Mouse (Mus musculus) neural tube, embryonic 14.5 days (tissue): ENCODE results near the gene Zfp839. TPM values are rescaled to one million over a fixed set of nuclear protein-coding genes. Genes with fewer than 3 reads are reported as not detected.
A peak's percentile ranks its signal among the peaks of the same experiment; 100 is the strongest.
"Not testable (repeated sequence)": the region's sequence is repeated elsewhere in the genome, so short reads cannot be mapped to it uniquely, and the experiment has no call there.

Source experiments
- ATAC-seq: fragments of 200-750 bp; cut with Nextera tagmentation; 2 replicates; pipeline ENCODE4 v1.8.0; 2017; ENCODE audit warnings: low read depth, mild to moderate bottlenecking, moderate TSS enrichment, moderate library complexity
- H3K27ac ChIP-seq: fragments of 300-500 bp; sonication (generic); 2 replicates; pipeline ENCODE4 v1.5.1; 2014; ENCODE audit warnings: low read depth, mild to moderate bottlenecking, control low read depth, low read length, moderate library complexity, mixed read lengths
- H3K27me3 ChIP-seq: fragments of 300-500 bp; sonication (generic); 2 replicates; pipeline ENCODE4 v1.6.1; 2014; ENCODE audit warnings: low read length; ENCODE audit not compliant: control insufficient read depth, insufficient read depth
- H3K36me3 ChIP-seq: fragments of 300-500 bp; sonication (generic); 2 replicates; pipeline ENCODE4 v1.6.1; 2014; ENCODE audit warnings: low read length, mixed read lengths; ENCODE audit not compliant: control insufficient read depth, insufficient read depth
- H3K4me1 ChIP-seq: fragments of 300-500 bp; sonication (generic); 2 replicates; pipeline ENCODE4 v1.6.1; 2014; ENCODE audit warnings: low read length; ENCODE audit not compliant: control insufficient read depth, insufficient read depth
- H3K4me2 ChIP-seq: fragments of 300-500 bp; sonication (generic); 2 replicates; pipeline ENCODE4 v1.6.1; 2014; ENCODE audit warnings: mild to moderate bottlenecking, low read depth, low read length, control low read depth
- H3K4me3 ChIP-seq: fragments of 300-500 bp; sonication (generic); 2 replicates; pipeline ENCODE4 v1.5.1; 2014; ENCODE audit warnings: low read depth, low read length, control low read depth, mixed read lengths
- H3K9ac ChIP-seq: fragments of 300-500 bp; sonication (generic); replicated peaks from 2 replicates; pipeline ENCODE4 v1.6.1; 2014; ENCODE audit warnings: low read depth, mild to moderate bottlenecking, control low read depth, low read length, mixed read lengths
- H3K9me3 ChIP-seq: fragments of 300-500 bp; sonication (generic); 2 replicates; pipeline ENCODE4 v1.6.1; 2016; ENCODE audit warnings: low read length; ENCODE audit not compliant: control insufficient read depth
- WGBS: fragments of 180-500 bp; shearing (Covaris S2); extraction: QIAGEN DNeasy Blood & Tissue Kit; methylation state at CpG from one replicate; pipeline ENCODE4 v1.1.7; 2014; 5-methylcytosine and 5-hydroxymethylcytosine counted together
- polyA plus RNA-seq: library from polyadenylated mRNA; unstranded; fragments of >200 nt; fragmentation: Nextera tagmentation; extraction: Ambion mirVana; gene quantifications from 2 replicates; pipeline ENCODE4 v1.2.1, GENCODE M21; 2014

The Zfp839 gene
- polyA plus RNA-seq, 1 experiment from 2014 or later = 3.8 TPM

DNA sequence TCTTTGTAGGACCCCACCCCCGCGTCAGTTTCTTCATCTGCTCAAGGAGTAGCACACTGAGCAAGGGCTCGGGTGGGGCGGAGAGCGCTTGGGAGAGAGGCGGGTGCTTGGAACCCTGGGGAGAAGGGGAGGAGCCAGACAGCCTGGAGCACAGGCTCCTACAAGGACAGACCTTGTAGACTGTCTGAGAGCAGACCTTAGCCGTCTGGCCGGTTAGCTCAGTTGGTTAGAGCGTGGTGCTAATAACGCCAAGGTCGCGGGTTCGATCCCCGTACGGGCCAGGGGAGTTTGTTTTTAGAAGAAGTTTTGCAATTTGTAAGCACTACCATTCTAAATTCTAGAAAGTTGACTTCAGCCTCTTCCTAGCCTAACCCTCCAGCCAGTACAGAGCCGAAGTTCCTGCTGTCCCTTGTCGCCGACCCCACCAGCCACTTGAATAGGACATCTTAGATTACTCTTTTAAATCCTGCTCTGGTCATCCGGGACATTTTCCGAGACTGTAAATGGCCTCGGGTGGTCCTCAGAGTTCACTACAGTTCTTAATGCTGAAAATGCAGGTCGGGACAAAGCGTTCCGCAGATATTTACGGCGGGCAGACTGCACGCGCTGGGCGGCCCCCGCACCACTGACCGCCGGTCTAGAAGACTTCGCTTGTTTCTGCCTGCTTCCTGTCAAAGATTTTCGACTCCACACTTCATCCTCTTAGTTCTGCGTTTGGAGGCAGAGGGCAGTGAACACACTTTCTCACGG is 4.7 kb upstream of the Zfp839 start:
- Histone ChIP-seq H3K9ac (no peak overlapping the region), H3K27ac (no peak overlapping the region), H3K36me3 (no peaks in the 10 kb centered on the region), H3K4me3 (peak overlapping the region; percentile 26), H3K4me1 (peaks cover 7% of the 10 kb centered on the region; the same call in 1 of the 2 replicates), H3K9me3 (no peaks in the 10 kb centered on the region), H3K4me2 (peak overlapping the region; percentile 45), H3K27me3 (peaks cover 5% of the 10 kb centered on the region; the same call in 1 of the 2 replicates)
- ATAC-seq = peak; percentile 71
- under 1% methylated on average over 36 of the region's 36 CpGs for WGBS

DNA sequence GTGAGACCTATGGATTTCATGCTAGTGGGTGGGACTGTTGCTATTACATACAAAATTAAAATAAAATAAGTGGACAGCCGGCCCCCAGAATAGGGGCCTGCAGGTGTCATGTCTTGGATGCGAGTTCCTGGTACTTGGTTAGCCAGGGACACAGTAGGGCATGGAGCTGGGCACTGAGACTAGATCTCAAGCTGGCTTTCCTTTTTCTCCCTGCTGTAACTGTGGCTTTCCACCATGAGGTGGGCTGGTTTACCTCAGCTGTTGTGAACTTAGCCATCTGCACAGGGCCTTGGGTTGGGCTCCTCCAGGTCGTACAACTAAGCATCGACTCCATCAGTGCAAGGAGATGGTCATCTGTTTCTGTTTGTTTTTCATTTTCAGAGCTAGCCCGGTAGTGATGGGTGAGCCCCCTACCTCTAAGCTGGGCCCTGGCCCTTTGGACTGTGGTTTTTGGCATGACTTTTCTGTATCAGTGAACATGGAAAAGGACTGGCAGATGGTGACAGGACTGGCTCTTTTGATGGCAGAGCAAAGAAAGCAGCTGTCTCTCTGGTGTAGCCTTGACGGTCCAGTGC is 3.8 kb upstream of the Zfp839 start:
- Histone ChIP-seq H3K9ac (no peak overlapping the region), H3K4me2 (peak overlapping the region; percentile 45; the same call in 1 of the 2 replicates)
- WGBS = 66% methylated on average over 6 of the region's 6 CpGs

DNA sequence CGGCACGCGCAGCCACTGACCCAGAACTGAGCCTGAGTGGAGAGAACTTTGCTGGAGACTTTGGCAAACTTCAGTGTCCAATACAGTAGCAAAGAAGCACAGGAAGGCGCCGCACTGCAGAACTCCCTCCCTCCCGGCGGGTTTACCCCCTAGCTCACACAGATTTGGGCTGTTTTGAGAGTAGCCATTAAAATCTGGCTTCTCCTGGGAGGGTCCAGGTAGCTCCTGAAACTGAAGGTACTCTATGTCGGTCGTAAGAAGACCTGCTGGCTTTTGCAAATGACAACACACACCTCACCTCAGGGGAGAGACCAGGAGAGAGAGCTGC is 840 bp downstream of the Zfp839 start:
- no peak for ATAC-seq
- Histone ChIP-seq H3K27me3 (peaks cover 3% of the 10 kb centered on the region; the same call in 1 of the 2 replicates), H3K27ac (peak overlapping the region; percentile 60), H3K9ac (peak overlapping the region; percentile 90), H3K4me2 (peak overlapping the region; percentile 79), H3K36me3 (0 out of 2 replicates have a peak, but pooled peaks cover 5% of the 10 kb centered on the region), H3K9me3 (no peaks in the 10 kb centered on the region), H3K4me1 (peaks cover 7% of the 10 kb centered on the region), H3K4me3 (peak overlapping the region; percentile 77)
- 23% methylated on average over 9 of the region's 9 CpGs for WGBS

More for the DNA sequence above, 3.8 kb upstream of the Zfp839 start:
- ATAC-seq = no peak
- no peaks in the 10 kb centered on the region for H3K36me3 ChIP-seq
- no peak overlapping the region for H3K27ac ChIP-seq
- H3K9me3 ChIP-seq = no peaks in the 10 kb centered on the region
- peaks cover 5% of the 10 kb centered on the region; the same call in 1 of the 2 replicates for H3K27me3 ChIP-seq
- H3K4me1 ChIP-seq = peaks cover 13% of the 10 kb centered on the region
- peak overlapping the region; percentile 26; the same call in 1 of the 2 replicates for H3K4me3 ChIP-seq

DNA sequence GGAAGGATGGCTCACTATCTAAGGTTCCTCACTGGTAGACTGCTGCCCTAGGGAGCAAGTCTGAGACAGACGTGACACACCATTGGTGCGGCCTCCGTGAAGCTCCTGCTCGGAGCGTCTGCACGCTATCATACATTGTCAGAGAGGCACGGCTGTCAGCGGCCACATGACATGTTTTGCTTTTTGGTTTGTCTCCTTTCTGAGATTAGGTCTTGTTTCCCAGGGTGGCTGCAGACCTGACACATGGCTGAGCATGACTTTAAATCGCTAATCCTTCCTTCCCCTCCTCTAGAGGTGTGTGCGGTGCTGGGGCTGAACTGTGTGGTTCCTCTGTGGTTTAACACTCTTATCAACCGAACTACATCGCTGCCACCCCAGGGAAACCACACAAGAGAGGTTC is 1.4 kb downstream of the Zfp839 start:
- H3K27ac ChIP-seq = no peak overlapping the region
- H3K27me3 ChIP-seq = no peaks in the 10 kb centered on the region
- no peaks in the 10 kb centered on the region for H3K9me3 ChIP-seq
- no peak overlapping the region for H3K9ac ChIP-seq
- peaks cover 6% of the 10 kb centered on the region for H3K4me1 ChIP-seq
- no peak overlapping the region for H3K4me3 ChIP-seq
- H3K36me3 ChIP-seq = 0 out of 2 replicates have a peak, but pooled peaks cover 9% of the 10 kb centered on the region
- no peak for ATAC-seq
- H3K4me2 ChIP-seq = 0 out of 2 replicates have a peak overlapping the region, but pooled peaks have one; percentile 79
- WGBS = 88% methylated on average over 12 of the region's 12 CpGs

DNA sequence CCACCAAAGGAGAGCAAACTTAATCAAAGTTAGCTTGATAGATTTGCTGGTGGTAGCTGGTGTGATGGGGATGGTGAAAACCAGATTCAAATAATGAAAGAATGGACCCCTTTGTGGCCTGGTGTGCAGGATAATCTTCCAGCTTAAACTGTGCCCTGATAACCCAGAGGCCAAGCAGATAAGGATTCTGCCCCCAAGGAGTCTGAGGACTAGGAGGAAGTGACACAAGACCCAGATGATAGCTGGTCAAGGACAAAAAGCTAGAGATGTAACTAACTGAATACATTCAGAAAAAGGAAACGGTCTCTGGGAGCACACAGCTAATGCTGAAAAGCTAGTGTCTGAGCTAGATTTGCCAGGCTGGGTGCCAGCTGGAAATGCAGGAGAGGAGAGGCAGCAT is 1.9 kb downstream of the Zfp839 start:
- 100% methylated on average over 1 of the region's 1 CpGs for WGBS
- Histone ChIP-seq H3K9ac (no peak overlapping the region), H3K36me3 (0 out of 2 replicates have a peak, but pooled peaks cover 9% of the 10 kb centered on the region), H3K4me3 (no peak overlapping the region), H3K4me2 (no peak overlapping the region), H3K27ac (no peak overlapping the region), H3K9me3 (no peaks in the 10 kb centered on the region), H3K27me3 (no peaks in the 10 kb centered on the region), H3K4me1 (peaks cover 6% of the 10 kb centered on the region)
- no peak for ATAC-seq

DNA sequence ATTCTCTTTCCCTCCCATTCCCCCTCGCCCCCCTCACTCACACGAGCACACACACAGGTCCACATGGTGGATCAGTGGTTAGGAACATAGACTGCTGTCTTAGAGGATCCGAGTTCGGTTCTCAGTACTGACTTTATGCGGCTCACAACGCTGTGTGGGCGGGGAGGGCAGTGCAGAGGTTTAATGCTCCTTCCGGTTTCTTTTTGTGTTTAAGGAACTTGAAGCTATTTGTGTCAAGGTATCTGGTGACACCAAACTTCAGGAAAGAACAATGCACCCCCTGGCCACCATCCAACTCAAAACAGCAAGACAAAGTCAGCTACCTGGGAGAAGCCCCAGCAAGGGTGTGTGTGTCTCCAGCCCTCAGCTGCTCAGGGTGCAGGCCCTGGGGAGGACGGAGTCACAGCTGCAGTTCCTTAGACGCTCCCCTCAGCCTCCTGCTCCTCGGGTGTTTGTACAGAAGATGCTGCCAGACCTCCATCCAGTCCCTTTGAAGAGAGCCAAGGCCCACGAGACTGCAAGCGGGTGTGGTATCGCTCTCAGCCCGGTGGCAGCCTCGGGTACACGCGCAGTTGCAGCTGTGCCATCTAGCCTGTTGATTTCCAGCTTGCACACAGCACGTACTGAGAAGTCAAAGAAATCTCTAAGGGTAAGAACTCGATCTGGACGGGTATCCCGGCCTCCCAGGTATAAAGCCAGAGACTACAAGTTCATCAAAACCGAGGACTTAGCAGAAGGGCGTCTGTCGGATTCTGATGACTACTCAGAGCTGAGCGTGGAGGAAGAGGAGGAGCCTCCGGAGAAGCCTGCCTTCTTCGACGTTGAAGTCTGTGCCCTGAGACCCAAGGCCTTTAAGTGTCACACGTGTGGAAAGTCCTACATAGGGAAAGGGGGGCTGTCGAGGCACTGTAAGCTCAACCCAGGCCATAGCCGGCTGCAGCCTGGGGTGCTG is 5.0 kb downstream of the Zfp839 start:
- peaks cover 6% of the 10 kb centered on the region for H3K4me1 ChIP-seq
- WGBS = 89% methylated on average over 32 of the region's 32 CpGs
- no peak overlapping the region for H3K4me3 ChIP-seq
- no peaks in the 10 kb centered on the region for H3K9me3 ChIP-seq
- no peak for ATAC-seq
- H3K9ac ChIP-seq = no peak overlapping the region
- H3K27me3 ChIP-seq = no peaks in the 10 kb centered on the region
- H3K27ac ChIP-seq = no peak overlapping the region
- H3K4me2 ChIP-seq = no peak overlapping the region
- H3K36me3 ChIP-seq = 0 out of 2 replicates have a peak, but pooled peaks cover 9% of the 10 kb centered on the region

DNA sequence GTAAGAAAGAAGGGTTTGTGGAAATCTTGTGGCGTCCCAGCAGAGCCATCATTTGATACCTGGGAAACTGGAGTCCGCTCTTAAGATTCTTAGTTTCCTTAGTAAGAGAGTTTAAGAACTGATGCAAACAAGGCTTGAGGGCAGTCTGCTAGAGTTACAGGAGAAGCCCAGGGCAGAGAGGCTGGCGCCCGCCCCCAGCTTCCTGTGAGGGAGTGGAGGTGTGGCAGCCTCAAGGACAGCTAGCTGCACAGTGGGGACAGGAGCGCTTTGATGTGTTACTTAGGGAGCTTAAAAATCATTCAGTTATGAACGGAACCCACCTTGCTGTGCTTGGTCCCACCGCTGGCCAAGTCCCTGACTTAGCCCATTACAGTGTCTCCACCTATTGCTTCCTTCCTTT is 7.1 kb downstream of the Zfp839 start:
- WGBS = 92% methylated on average over 7 of the region's 7 CpGs
- Histone ChIP-seq H3K9ac (no peak overlapping the region), H3K9me3 (no peaks in the 10 kb centered on the region), H3K4me1 (no peaks in the 10 kb centered on the region), H3K36me3 (0 out of 2 replicates have a peak, but pooled peaks cover 9% of the 10 kb centered on the region), H3K27me3 (no peaks in the 10 kb centered on the region), H3K27ac (no peak overlapping the region), H3K4me3 (no peak overlapping the region), H3K4me2 (no peak overlapping the region)
- no peak for ATAC-seq

DNA sequence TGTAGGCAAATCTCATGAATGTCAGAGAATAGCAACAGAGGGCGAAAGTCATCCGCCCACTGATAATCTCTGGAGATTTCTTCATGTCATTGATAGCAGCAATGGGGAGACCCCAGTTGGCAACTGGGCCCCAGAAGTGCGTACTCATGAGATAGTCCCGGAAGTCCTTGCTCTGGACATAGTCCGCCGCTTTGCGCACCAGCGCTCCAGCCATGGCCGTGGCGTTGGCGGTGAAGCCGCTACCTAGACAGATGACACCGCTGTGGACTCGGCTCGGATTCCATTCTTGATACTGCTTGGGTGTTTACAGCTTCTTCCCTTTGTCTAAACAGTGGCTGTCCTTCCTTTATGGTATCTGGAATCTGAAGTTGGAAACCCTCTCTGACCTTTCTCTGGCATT is 8.6 kb downstream of the Zfp839 start:
- H3K9me3 ChIP-seq, H3K4me3 ChIP-seq, H3K9ac ChIP-seq, H3K27ac ChIP-seq, H3K27me3 ChIP-seq, H3K36me3 ChIP-seq, ATAC-seq, H3K4me2 ChIP-seq, H3K4me1 ChIP-seq: not testable (repeated sequence)
- WGBS = 95% methylated on average over 15 of the region's 15 CpGs
